In genomic region chr4:94326759-94327158, GRCm38 (mm10) we compare ENCODE assay signal across 22 mouse cellular contexts.
"Had no signal": no experiment of that assay in that cellular context is flagged by ENCODE, and none has a peak within 500 bp of the region (broad histone marks: within the 10 kb centered on the region; RNA-seq: fewer than 3 reads in every experiment).

No protein-coding gene starts in this region.

- DNase-seq: heart, postnatal 10 days; heart, postnatal 14 days; heart, postnatal 36 days; heart, postnatal 4 days; kidney, adult 11 months; kidney, adult 18-20 months; kidney, adult 2 months; kidney, adult 8-10 months; kidney, adult 9 months; kidney, postnatal 10 days; kidney, postnatal 14 days; kidney, postnatal 25 days; kidney, postnatal 36 days; kidney, postnatal 4 days; layer of hippocampus, adult 9-11 months; layer of hippocampus, postnatal 36 days had no signal

- ATAC-seq: hindbrain, embryonic 16.5 days; hindbrain, postnatal 0 days; inflammation-experienced regulatory T-cells, adult 6 months; intestine, embryonic 15.5 days; intestine, embryonic 16.5 days; intestine, postnatal 0 days had no signal
